Mouse (Mus musculus) G1E-ER4 (cell line): Measurements from ENCODE around the gene Gm21958. TPM values are rescaled to one million over a fixed set of nuclear protein-coding genes. Genes with fewer than 3 reads are reported as not detected.

Experiments used
- GATA1 ChIP-seq: IDR thresholded peaks from one replicate; pipeline ENCODE4 v1.8.0; 2012; ENCODE audit warnings: low read length, inconsistent platforms
- polyA plus RNA-seq: library from polyadenylated mRNA; stranded (reverse); fragments of >175 nt; gene quantifications from 2 replicates; pipeline ENCODE4 v1.2.3, GENCODE M21; 2012

Gm21958 gene
- polyA plus RNA-seq, 1 experiment = not detected

DNA sequence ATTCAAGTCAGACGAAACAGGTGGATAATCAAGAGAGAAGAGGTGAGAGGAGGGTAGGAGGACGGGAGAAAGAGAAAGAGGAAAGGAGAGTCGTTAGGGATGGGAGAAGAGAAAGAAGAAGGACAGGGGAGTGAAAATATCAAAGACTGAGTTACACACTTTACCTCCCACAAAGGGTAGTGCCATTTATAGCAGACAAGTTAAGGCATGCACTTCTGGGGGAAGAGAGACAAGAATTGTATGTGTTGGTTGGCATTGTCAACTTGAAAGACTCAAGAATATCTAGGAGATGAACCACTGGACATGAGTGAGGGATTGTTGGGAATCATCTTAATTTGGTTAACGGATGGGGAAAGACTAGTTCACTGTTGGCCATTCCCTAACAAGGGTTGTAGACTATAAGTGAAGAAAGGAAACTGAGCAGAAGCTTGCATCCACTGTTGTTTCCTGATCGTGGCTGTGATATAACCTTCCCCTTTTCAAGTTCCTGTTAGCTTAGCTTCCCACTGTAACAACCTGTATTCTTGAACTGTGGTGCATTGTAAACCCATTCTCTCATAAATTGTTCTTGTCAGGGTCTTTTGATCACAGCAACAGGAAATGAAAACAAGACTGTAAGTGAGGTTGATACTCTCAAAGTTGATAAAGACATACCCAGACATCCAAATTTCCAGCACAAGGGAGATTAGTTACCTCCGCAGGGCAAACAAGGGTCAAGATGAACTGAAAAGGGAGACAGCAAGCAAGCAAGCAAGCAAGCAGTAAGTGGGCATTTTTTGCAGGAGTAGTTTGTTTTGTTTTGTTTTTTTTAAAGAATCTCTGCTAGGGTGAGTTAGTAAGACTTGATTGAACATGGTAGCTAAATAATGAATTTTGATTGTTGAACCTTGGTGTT lies 32.6 kb downstream of the Gm21958 start:
- TF ChIP-seq GATA1 = no peak

- no peak for TF ChIP-seq GATA1
These were observed 37.3 kb downstream of the Gm21958 start for GRCm38 (mm10) chr3:54676818-54677217.

DNA sequence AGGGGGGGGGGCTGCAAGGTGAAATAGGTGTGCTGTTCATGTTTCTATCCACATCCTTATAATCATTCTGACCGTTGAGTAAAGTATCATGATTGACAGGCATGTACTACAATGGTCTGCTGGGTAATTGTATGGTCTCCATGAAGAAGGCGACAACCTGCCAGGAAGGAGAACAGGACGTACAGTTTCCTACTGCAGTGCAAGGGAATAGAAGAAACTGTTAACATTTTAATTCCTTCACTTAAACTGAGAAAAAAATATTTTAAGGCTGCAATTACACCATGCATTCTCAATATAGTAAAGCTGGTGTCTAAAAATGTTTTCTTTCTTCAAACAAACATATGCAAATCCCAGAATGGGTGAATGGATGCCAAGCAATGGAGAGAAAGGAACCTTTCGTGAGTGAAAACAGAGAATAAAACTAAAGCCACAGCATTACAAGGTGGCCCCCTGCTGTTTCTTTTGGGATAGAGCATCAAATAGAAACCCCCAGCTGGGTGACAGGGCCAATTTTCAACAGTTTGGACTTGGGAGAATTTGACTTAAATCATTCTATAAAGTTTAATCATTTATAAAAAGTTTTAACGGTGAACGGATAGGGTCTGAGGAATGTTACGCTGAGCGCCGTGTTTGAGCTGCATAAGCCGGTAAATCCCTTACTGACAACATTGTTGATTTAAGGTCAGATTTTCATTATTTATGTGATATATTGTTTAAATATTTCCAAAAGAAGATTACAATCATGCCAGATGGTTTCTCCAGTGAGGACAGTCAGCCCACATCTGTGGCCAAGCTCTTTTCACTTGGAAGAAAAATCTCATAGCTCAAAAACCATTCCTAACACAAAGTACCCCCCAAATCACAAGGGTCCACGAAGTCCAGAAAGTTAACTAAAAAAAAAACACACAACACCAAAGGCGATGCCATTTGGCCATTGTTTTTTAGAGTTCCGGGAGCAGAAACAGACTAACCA lies 41.3 kb downstream of the Gm21958 start:
- no peak for TF ChIP-seq GATA1

DNA sequence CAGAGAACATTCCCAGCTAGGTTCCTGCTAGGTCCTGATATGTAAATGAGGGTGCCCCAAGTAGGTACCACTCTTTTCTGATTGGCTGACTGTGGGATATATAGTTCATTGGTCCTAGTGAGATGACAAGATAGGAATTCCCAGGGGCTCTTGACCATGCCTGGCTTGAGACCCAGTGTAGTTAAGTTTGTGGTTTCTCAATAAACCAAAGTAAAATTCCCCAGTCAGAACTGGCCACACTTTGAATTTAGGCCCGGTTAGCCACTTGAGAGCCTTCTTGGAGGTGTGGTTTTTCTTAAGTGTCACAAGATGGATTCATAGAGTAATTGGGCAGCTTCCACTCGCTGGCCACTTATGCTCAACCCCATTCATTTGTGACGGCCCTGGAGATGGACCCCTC lies 42.0 kb downstream of the Gm21958 start:
- TF ChIP-seq GATA1 = no peak

DNA sequence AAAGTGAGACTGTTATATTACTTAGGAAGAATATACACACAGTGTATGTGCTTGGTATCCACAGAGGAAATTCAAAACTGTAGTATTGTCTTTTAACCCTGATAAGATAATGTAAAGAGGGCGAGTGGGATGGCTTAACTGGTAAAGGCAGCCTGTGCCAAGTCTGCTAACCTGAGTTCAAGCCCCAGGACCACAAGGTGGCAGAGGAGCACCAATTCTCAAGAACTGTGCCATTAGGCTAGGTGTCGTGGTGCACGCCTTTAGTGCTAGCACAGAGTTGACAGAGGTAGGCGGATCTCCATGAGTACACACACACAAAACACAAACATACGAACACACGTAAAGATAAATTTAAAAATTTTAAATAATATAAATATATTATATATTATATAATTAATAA lies 44.6 kb downstream of the Gm21958 start:
- TF ChIP-seq GATA1 = no peak

- no peak for TF ChIP-seq GATA1
These were observed 45.4 kb downstream of the Gm21958 start for GRCm38 (mm10) chr3:54668722-54669121.

GRCm38 (mm10) chr3:54668141-54668540 lies 46.0 kb downstream of the Gm21958 start:
- TF ChIP-seq GATA1 = no peak

Other genes with a start within 250 kb of the Gm21958 start
- gene Supt20, start 21.5 kb downstream of the Gm21958 start, polyA plus RNA-seq = 2.8 and 6.0 TPM in 2 replicates
- gene Exosc8, start 21.0 kb upstream of the Gm21958 start, polyA plus RNA-seq = 29.7 and 65.2 TPM in 2 replicates
- gene Alg5, start 21.2 kb upstream of the Gm21958 start, polyA plus RNA-seq = 2.1 and 2.5 TPM in 2 replicates
- not detected in 2 replicates for gene Smad9, start 41.2 kb upstream of the Gm21958 start, polyA plus RNA-seq
- 115 and 128 TPM in 2 replicates for gene Rfxap, start 93.4 kb upstream of the Gm21958 start, polyA plus RNA-seq
- not detected in 2 replicates for gene Sertm1, start 201.5 kb upstream of the Gm21958 start, polyA plus RNA-seq